Mouse (Mus musculus) c-Kit-positive CD71-negative TER-119-negative erythroid progenitor cells, embryonic 14.5 days (primary cell): ENCODE data around the gene Rab21.

ENCODE experiments used
- DNase-seq: peaks from one replicate; pipeline ENCODE4 v3.0.0-alpha.2; 2013; ENCODE audit warnings: low read depth

Rab21 gene

GRCm38 (mm10) chr10:115315473-115316171 lies at the start of gene Rab21:
Rab21 (minus strand) TSS chr10:115315594.
- peak; percentile 76 for DNase-seq

- no peak for DNase-seq
These were observed 47.8 kb upstream of the Rab21 start for GRCm38 (mm10) chr10:115363151-115363550.

- no peak for DNase-seq
These were observed 47.2 kb upstream of the Rab21 start for GRCm38 (mm10) chr10:115362623-115362964.

GRCm38 (mm10) chr10:115361840-115362622 lies 46.6 kb upstream of the Rab21 start, which contains the start of gene Tmem19:
Tmem19 (minus strand) TSS chr10:115362501.
- peak; percentile 97 for DNase-seq

GRCm38 (mm10) chr10:115359066-115359465 lies 43.7 kb upstream of the Rab21 start:
- DNase-seq: no peak

GRCm38 (mm10) chr10:115358216-115358919 lies 43.0 kb upstream of the Rab21 start:
- DNase-seq: no peak

GRCm38 (mm10) chr10:115356106-115356505 lies 40.7 kb upstream of the Rab21 start:
- DNase-seq: no peak

- no peak for DNase-seq
These were observed 39.6 kb upstream of the Rab21 start for GRCm38 (mm10) chr10:115355016-115355415.

- DNase-seq: no peak
These were observed 39.2 kb upstream of the Rab21 start for GRCm38 (mm10) chr10:115354553-115354952.

GRCm38 (mm10) chr10:115350810-115351397 lies 35.5 kb upstream of the Rab21 start:
- DNase-seq: no peak

GRCm38 (mm10) chr10:115349509-115349908 lies 34.1 kb upstream of the Rab21 start:
- no peak for DNase-seq

- DNase-seq: no peak
These were observed 33.6 kb upstream of the Rab21 start for GRCm38 (mm10) chr10:115349029-115349428.

- no peak for DNase-seq
These were observed 32.7 kb upstream of the Rab21 start for GRCm38 (mm10) chr10:115348131-115348530.

- DNase-seq: no peak
These were observed 31.1 kb upstream of the Rab21 start for GRCm38 (mm10) chr10:115346444-115346843.

- no peak for DNase-seq
These were observed 27.5 kb upstream of the Rab21 start for GRCm38 (mm10) chr10:115342771-115343425.

GRCm38 (mm10) chr10:115339820-115340328 lies 24.5 kb upstream of the Rab21 start:
- DNase-seq: no peak

- DNase-seq: no peak
These were observed 21.5 kb upstream of the Rab21 start for GRCm38 (mm10) chr10:115336901-115337300.

GRCm38 (mm10) chr10:115333528-115333927 lies 18.1 kb upstream of the Rab21 start:
- DNase-seq: no peak

GRCm38 (mm10) chr10:115332997-115333396 lies 17.6 kb upstream of the Rab21 start:
- DNase-seq: no peak

GRCm38 (mm10) chr10:115332420-115332952 lies 17.1 kb upstream of the Rab21 start:
- DNase-seq: no peak

- no peak for DNase-seq
These were observed 13.7 kb upstream of the Rab21 start for GRCm38 (mm10) chr10:115329010-115329530.
